Mouse (Mus musculus) testis, postnatal 14 days (tissue): ENCODE measurements around the gene Klk11.

Experiments used
- DNase-seq: peaks from one replicate; pipeline ENCODE4 v3.0.0; 2021; ENCODE audit warnings: low spot score

The Klk11 gene

DNA sequence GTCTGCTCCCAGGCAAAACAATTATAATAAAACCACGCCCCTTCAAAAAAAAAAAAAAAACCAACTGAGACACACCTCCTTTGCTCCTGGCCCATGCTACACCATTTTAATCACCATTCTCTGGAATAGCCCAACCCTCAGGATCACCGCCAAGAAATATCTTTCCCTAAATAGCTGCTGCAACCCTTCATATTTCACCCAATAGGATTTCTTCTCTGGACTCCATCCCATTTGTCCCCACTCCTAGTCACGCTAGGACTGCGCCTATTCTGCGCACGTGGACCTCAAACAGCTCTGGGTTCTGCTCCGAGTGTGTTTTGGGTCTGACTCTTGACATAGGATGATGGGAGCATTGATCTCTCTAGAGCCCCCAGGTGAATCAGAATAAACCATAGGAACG, 22.0 kb downstream of the Klk11 start:
- DNase-seq = no peak

DNA sequence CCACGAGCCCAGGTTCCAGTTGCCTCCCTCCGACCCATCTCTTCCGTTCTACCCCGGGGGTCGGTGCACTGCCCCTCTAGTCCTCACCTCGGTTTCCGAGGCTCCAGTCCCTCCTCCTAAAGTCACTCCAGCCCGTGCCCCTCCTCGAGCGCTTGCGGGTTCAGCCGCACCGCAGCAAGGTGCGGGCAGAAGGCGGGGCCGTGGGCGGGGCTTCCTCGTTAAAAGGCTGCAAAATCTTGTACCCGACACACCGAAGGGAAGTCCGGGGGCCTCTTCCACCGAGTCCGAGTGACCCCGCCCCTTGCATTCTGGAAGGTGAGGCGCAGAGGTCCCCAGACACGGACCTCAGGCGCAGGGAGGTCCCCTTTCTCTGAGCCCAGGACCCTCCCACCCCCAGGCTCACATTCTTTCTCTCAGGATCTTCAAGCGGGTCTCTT, 22.9 kb downstream of the Klk11 start, which contains the start of gene Klk8:
Gene Klk8 (plus strand): TSS at position 245 of the 437 bp plus-strand sequence.
- DNase-seq = no peak

DNA sequence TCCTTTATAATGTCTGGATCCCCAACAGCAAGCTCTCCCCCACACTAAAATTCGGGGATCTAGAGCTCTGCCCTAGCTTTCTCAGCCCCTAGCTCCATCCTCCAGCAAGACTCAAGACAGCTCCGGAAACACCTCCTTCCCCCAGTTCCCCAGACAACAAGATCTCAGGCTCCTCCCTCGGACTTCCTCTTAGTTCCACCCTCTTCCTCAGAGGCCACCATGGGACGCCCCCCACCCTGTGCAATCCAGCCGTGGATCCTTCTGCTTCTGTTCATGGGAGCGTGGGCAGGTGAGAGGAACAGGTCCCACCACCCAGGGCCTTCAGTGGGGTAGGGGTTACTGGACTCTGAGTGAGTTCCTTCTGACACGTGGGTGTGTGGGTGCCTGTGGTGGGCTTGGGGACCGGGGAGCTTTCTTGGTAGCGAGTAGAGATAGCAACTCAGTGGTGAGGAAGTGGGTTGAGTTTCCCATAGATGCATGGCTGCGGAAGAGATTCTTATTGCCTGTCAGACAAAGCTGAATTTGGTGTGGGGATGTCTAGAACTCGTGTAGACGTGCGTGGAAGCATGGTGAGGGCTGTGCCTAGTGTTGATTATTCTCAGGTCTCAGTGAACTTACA, 23.5 kb downstream of the Klk11 start:
- DNase-seq = no peak

DNA sequence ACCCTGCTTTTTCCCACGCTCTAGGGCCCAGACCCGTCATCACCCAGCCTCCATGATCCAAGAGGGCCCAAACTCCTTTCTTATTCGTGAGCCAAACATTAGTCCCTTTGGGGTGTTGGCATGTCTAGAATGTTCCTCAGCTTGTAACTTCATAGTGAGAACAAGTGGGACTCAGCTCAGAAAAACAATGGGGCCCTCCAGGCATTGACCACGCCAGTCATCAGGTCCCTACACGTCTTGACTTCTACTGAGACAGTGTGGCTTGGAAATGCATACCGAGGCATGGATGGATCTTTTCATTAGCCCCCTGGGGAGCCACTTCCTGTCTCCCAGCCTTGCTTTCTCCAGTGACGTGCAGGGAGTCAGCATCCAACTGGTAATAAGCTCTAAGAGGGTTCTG, 25.5 kb downstream of the Klk11 start:
- no peak for DNase-seq

DNA sequence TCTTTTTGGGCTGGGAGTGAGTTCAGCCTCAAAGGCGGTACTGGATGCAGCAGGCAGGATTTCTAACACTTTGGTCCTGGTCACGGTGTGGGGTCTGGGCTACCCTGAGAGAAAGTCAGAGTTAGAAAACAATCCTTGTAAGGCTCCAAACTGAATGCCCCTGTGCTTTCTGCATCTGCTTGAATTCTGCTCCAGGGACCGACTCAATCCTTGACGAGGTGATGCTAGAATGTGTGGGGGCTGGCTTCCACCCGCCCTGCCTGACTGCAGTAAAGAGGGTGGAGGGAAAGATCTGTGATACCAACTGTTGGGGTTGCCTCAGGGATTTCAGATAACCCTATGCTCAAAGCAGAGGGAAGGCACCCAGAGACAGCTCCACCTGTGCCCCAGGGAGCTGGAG, 36.6 kb downstream of the Klk11 start, which contains the start of gene Klk7:
Gene Klk7 (plus strand): TSS at position 301 of the 400 bp plus-strand sequence.
- DNase-seq = no peak

DNA sequence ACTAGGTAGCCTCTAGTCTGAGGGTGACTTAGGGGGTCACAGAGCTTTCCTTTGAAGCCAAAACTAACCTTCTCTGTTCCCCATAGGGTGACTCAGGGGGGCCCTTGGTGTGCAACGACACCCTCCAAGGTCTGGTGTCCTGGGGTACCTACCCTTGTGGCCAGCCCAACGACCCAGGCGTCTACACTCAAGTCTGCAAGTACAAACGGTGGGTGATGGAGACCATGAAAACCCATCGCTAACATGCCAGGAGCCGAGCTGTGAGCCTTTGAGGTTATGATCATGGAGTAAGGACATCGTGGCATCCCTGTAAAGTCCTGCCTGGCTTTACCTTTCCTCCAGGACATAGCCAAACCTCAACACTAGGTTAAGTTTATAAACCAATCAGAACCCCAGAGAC, 40.8 kb downstream of the Klk11 start:
- DNase-seq = no peak

GRCm38 (mm10) chr7:43816746-43817145, 42.3 kb downstream of the Klk11 start:
- DNase-seq = no peak

- no peak for DNase-seq
These were observed 47.2 kb downstream of the Klk11 start for GRCm38 (mm10) chr7:43821581-43821980.

GRCm38 (mm10) chr7:43824199-43824598, 49.8 kb downstream of the Klk11 start, which contains the start of gene Klk6:
Gene Klk6 (plus strand): TSS chr7:43824499.
- no peak for DNase-seq

GRCm38 (mm10) chr7:43826056-43826455, 51.7 kb downstream of the Klk11 start:
- DNase-seq = no peak

DNA sequence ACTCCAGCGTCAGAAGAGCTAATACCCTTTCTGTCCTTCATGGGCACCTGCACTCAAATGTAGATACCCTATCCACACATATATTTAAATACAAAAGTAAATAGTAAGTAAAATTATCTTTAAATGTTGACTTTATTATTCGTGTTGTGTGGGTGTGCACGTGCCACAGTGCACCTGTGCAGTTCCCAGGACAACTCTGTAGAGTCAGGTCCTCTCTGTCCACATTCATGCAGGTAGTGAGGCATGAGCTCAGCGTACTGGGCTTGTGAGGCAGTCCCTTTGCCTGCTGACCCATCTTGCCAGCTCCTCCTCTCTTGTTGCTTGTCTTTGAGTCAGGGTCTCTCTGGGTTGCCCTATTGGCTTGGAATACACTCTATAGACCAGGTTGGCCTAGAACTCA, 53.3 kb downstream of the Klk11 start:
- no peak for DNase-seq
